Mouse (Mus musculus) heart, postnatal 0 days (tissue): ENCODE results near the gene Pstpip1.

Experiments
- CTCF ChIP-seq: IDR thresholded peaks from 2 replicates; pipeline ENCODE4 v1.5.1; 2016; ENCODE audit warnings: antibody characterized with exemption, control low read depth, low read depth
- EP300 ChIP-seq: IDR thresholded peaks from 2 replicates; pipeline ENCODE4 v1.6.1; 2016; ENCODE audit warnings: antibody characterized with exemption, low read depth

GRCm38 (mm10) chr9:56067964-56068363, 21.8 kb upstream of the Pstpip1 start:
- TF ChIP-seq CTCF (no peak), EP300 (no peak)
